ENCODE assay signal across 17 mouse cellular contexts in the genomic region with DNA sequence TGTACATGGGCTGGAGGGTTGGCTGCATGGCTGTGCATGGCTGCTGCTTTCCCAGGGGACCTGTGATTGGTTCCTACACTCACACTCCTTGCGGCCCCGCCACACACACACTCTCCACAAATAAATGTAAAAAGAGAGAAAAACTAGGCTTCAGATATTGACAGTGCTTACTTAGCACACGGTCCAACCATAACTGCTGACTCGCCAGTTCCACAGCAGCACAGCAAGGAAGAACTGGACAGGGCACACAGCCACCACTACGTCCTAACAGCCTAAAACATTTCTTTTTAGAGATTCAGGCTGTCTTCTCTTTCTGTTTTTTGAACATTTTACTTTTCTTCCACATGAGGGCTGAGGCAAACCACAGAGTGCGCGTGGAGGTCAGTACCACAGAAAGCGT. TPM values are rescaled to one million over a fixed set of nuclear protein-coding genes. Genes with fewer than 3 reads are reported as not detected.
DNase-seq lines count a peak whose midpoint lies in the region; ATAC-seq and TF ChIP-seq lines count a peak whose summit lies in the region.
"Had no signal": no experiment of that assay in that cellular context is flagged by ENCODE, and none has a peak within 500 bp of the region (broad histone marks: within the 10 kb centered on the region; RNA-seq: fewer than 3 reads in every experiment).

No protein-coding gene starts in this region.

- no peak for ATAC-seq in heart, postnatal 0 days (ENCODE audit: insufficient read depth, low read depth)
- no peak for ATAC-seq in heart, embryonic 11.5 days (replicated peaks; ENCODE audit: insufficient number of reproducible peaks, low FRiP score, low TSS enrichment)
- no peak for ATAC-seq in lung, embryonic 14.5 days (ENCODE audit: insufficient read depth)
- ATAC-seq: forebrain, embryonic 13.5 days had no signal

- no peaks in the 10 kb centered on the region for H3K27me3 ChIP-seq in heart, postnatal 0 days (ENCODE audit: control insufficient read depth, insufficient read depth, low read length)
- no peaks in the 10 kb centered on the region for H3K27me3 ChIP-seq in heart, embryonic 11.5 days (ENCODE audit: control insufficient read depth, insufficient read depth, low read length)
- H3K27me3 ChIP-seq in lung, embryonic 14.5 days (ENCODE audit: insufficient read depth, low read length) = no peaks in the 10 kb centered on the region
- H3K27me3 ChIP-seq: forebrain, embryonic 13.5 days; lung, embryonic 15.5 days had no signal

- no peak overlapping the region for H3K4me3 ChIP-seq in heart, postnatal 0 days (ENCODE audit: low read depth, low read length)
- H3K4me3 ChIP-seq in heart, embryonic 11.5 days (ENCODE audit: low read depth, low read length) = no peak overlapping the region
- no peak overlapping the region for H3K4me3 ChIP-seq in lung, embryonic 14.5 days (ENCODE audit: low read depth, low read length)
- H3K4me3 ChIP-seq in ES-E14 (ENCODE audit: insufficient read depth in 1 of 2, low read depth in 1 of 2, low read length in 2 of 2, poor library complexity in 1 of 2, severe bottlenecking in 1 of 2) = no peak overlapping the region
- H3K4me3 ChIP-seq: forebrain, embryonic 13.5 days; heart, adult 2 months; lung, embryonic 15.5 days had no signal

- no peak overlapping the region for H3K4me2 ChIP-seq in heart, postnatal 0 days (ENCODE audit: low read depth, low read length)
- H3K4me2 ChIP-seq in heart, embryonic 11.5 days = no peak overlapping the region; the same call in 1 of the 2 replicates
- H3K4me2 ChIP-seq in lung, embryonic 14.5 days = no peak overlapping the region
- H3K4me2 ChIP-seq: forebrain, embryonic 13.5 days; lung, embryonic 15.5 days had no signal

- peaks cover 28% of the 10 kb centered on the region for H3K4me1 ChIP-seq in heart, postnatal 0 days (ENCODE audit: control insufficient read depth, insufficient read depth)
- peaks cover 31% of the 10 kb centered on the region for H3K4me1 ChIP-seq in heart, embryonic 11.5 days (ENCODE audit: control insufficient read depth, insufficient read depth, low read length)
- peaks cover 18% of the 10 kb centered on the region; the same call in 1 of the 2 replicates for H3K4me1 ChIP-seq in lung, embryonic 14.5 days (ENCODE audit: insufficient read depth)
- H3K4me1 ChIP-seq in ES-E14 (ENCODE audit: control insufficient read depth in 2 of 2, insufficient read depth in 2 of 2, low read length in 2 of 2, poor library complexity in 1 of 2) = peaks cover 0 to 2% of the 10 kb centered on the region in 2 experiments; a peak in 2 of 4 replicates

- peaks cover 16% of the 10 kb centered on the region; the same call in 1 of the 2 replicates for H3K36me3 ChIP-seq in heart, postnatal 0 days (replicated peaks; ENCODE audit: control insufficient read depth, insufficient read depth, low read length)
- H3K36me3 ChIP-seq in heart, embryonic 11.5 days (ENCODE audit: control insufficient read depth, insufficient read depth, low read length) = no peaks in the 10 kb centered on the region; the same call in 1 of the 2 replicates
- H3K36me3 ChIP-seq in lung, embryonic 14.5 days (ENCODE audit: insufficient read depth) = peaks cover 15% of the 10 kb centered on the region; the same call in 1 of the 2 replicates
- peaks cover 5% of the 10 kb centered on the region for H3K36me3 ChIP-seq in ES-E14 (ENCODE audit: control insufficient read depth, insufficient read depth, low read length, poor library complexity, severe bottlenecking)

- peak overlapping the region; percentile 28; the same call in 1 of the 2 replicates for H3K27ac ChIP-seq in heart, postnatal 0 days (ENCODE audit: low read depth)
- H3K27ac ChIP-seq in heart, embryonic 11.5 days (ENCODE audit: low read depth, low read length) = no peak overlapping the region
- 0 out of 2 replicates have a peak overlapping the region, but pooled peaks have one; percentile 5 for H3K27ac ChIP-seq in lung, embryonic 14.5 days (ENCODE audit: low read depth)
- no peak overlapping the region for H3K27ac ChIP-seq in ES-E14 (ENCODE audit: insufficient read depth, low read depth, low read length, poor library complexity, severe bottlenecking)
- H3K27ac ChIP-seq: forebrain, embryonic 13.5 days; heart, adult 2 months; kidney, postnatal 0 days had no signal

- H3K9me3 ChIP-seq in heart, postnatal 0 days (replicated peaks; ENCODE audit: control insufficient read depth, low read length) = no peaks in the 10 kb centered on the region
- H3K9me3 ChIP-seq in heart, embryonic 11.5 days (replicated peaks; ENCODE audit: control insufficient read depth, low read length) = no peaks in the 10 kb centered on the region
- no peaks in the 10 kb centered on the region for H3K9me3 ChIP-seq in lung, embryonic 14.5 days (ENCODE audit: low read depth, low read length)
- H3K9me3 ChIP-seq in ES-E14 (ENCODE audit: control insufficient read depth, insufficient read depth, low read depth, low read length) = no peaks in the 10 kb centered on the region
- H3K9me3 ChIP-seq: forebrain, embryonic 13.5 days; lung, embryonic 15.5 days had no signal

- DNase-seq in heart, postnatal 0 days (ENCODE audit: low spot score) = no peak
- no peak for DNase-seq in lung, embryonic 14.5 days
- DNase-seq in lung, postnatal 25 days (ENCODE audit: low spot score) = no peak
- no peak for DNase-seq in ES-E14 (ENCODE audit: low read depth, low spot score)
- peak; percentile 43 for DNase-seq in NIH3T3 (ENCODE audit: low read depth)
- DNase-seq in right cerebral cortex, adult 18-20 months = no peak
- DNase-seq in ovary, adult 18-20 months (ENCODE audit: low spot score) = no peak
- DNase-seq: adrenal gland, adult 2 months; cerebellum, postnatal 10 days; layer of hippocampus, adult 9-11 months; right cerebral cortex, postnatal 4 days; thymus, adult 18-20 months had no signal

- in situ Hi-C loops in ES-E14 (cut with MboI; ENCODE audit: low sequenced_read_pairs in 2 of 2, unreplicated experiment in 2 of 2) = loop anchor here in 1 of 2 experiments (10.0 kb wide), 1 partner anchor 47 kb away; no protein-coding TSS in a partner anchor

- TF ChIP-seq CTCF in heart, postnatal 0 days (IDR thresholded peaks at IDR 0.05; ENCODE audit: low read depth) = no peak
- TF ChIP-seq CTCF in lung, embryonic 14.5 days (IDR thresholded peaks at IDR 0.05; ENCODE audit: low read depth) = no peak

- H3K9ac ChIP-seq in heart, postnatal 0 days (replicated peaks; ENCODE audit: low read depth, low read length) = no peak overlapping the region
- H3K9ac ChIP-seq in heart, embryonic 11.5 days (ENCODE audit: low read depth, low read length) = no peak overlapping the region
- H3K9ac ChIP-seq in lung, embryonic 14.5 days = no peak overlapping the region
- no peak overlapping the region for H3K9ac ChIP-seq in ES-E14 (ENCODE audit: insufficient read depth, low read depth, low read length, poor library complexity, severe bottlenecking)
- H3K9ac ChIP-seq: forebrain, embryonic 13.5 days; lung, embryonic 15.5 days had no signal

- no peak for TF ChIP-seq EP300 in heart, postnatal 0 days (IDR thresholded peaks at IDR 0.05; ENCODE audit: low read depth)

- 80% methylated on average over 8 of the region's 8 CpGs for WGBS in heart, postnatal 0 days
- 82% methylated on average over 8 of the region's 8 CpGs for WGBS in heart, embryonic 11.5 days (ENCODE audit: insufficient replicate concordance)
- 77% methylated on average over 8 of the region's 8 CpGs for WGBS in lung, embryonic 14.5 days

TF ChIP-seq in ES-E14, 5 proteins besides CTCF, POLR2A, EP300 and RAD21:
- peak; percentile 76 for TF ChIP-seq MAFK (IDR thresholded peaks at IDR 0.05; ENCODE audit: insufficient read depth, low read depth, low read length)
- TF ChIP-seq CHD2 (IDR thresholded peaks at IDR 0.05; ENCODE audit: low read depth, low read length) = no peak
- no peak for TF ChIP-seq ZC3H11A (IDR thresholded peaks at IDR 0.05; ENCODE audit: borderline replicate concordance, low read depth, low read length)
TF ChIP-seq in ES-E14: peak in this region for 1.

RNA-seq across cellular contexts. Expression of a gene that starts 4.0 kb away (rescaled TPM):
- total RNA-seq in heart, postnatal 0 days (2014; rRNA removed; ENCODE audit: low replicate concordance) = 42.6 and 59.1 TPM in 2 replicates
- polyA plus RNA-seq in heart, postnatal 0 days (2015; fragmentation: Nextera tagmentation; extraction: Ambion mirVana) = 100 and 105 TPM in 2 replicates
- 135 and 142 TPM in 2 replicates for polyA plus RNA-seq in heart, embryonic 11.5 days (2014; fragmentation: Nextera tagmentation; extraction: Ambion mirVana)
- 186 and 188 TPM in 2 replicates for polyA plus RNA-seq in lung, embryonic 14.5 days (2014; fragmentation: Nextera tagmentation; extraction: Ambion mirVana)
- total RNA-seq in ES-E14 (2012; rRNA removed) = 36.0 and 53.2 TPM in 2 replicates

Comparison
In these comparisons a context has a peak if more than half of its experiments do, and no peak if none do; other contexts are left out.
1. H3K27ac ChIP-seq: peak in heart, postnatal 0 days (single experiment) and lung, embryonic 14.5 days (single experiment); none in heart, embryonic 11.5 days (single experiment) and ES-E14 (single experiment).